Mouse (Mus musculus) kidney, postnatal 14 days (tissue): ENCODE measurements around the gene Gm21954.

Experiments
- DNase-seq: peaks from one replicate; pipeline ENCODE4 v3.0.0; 2022; ENCODE audit warnings: mixed read lengths

Gene Gm21954

GRCm38 (mm10) chr3:55418845-55419244 is 53.2 kb downstream of the Gm21954 start:
- no peak for DNase-seq

DNA sequence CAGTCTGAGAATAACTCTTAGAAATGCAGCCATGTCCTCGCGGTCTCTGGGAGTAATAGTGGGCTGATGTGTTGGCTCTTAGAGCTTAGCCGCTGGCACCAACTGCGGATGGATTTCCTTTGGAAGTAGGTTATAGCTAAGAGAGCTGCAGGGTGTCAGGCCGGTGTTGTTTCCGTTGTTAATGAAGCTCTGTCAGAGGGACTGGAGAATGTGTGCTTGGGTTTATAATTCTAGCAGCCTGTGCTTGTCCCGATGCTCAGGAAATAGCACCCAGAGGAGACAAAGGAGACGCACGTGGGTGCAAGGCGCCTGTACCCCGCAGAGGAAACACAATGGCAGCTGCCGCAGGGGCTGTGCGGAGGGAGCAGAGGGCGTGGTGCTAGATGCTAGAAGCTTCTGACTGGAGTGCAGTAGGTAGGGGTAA is 56.5 kb downstream of the Gm21954 start:
- DNase-seq, result no peak
